Mouse (Mus musculus) right cerebral cortex, postnatal 4 days (tissue): ENCODE results near the gene Slc2a13.

Source experiments
- DNase-seq: peaks from one replicate; pipeline ENCODE4 v3.0.0-alpha.2; 2022

Slc2a13 gene

GRCm38 (mm10) chr15:91573111-91573538 lies at the start of gene Slc2a13:
TSS of gene Slc2a13 (minus strand) at chr15:91573261.
- DNase-seq, result peak; percentile 86

GRCm38 (mm10) chr15:91616016-91616415 lies 43.0 kb upstream of the Slc2a13 start:
- DNase-seq, result no peak

- DNase-seq, result no peak
Observed at GRCm38 (mm10) chr15:91615532-91615931, 42.5 kb upstream of the Slc2a13 start.

- DNase-seq, result peak; percentile 15
Observed at GRCm38 (mm10) chr15:91613981-91614665, 41.1 kb upstream of the Slc2a13 start.

- DNase-seq, result peak; percentile 77
Observed at GRCm38 (mm10) chr15:91609713-91610112, 36.7 kb upstream of the Slc2a13 start.

GRCm38 (mm10) chr15:91608811-91609210 lies 35.8 kb upstream of the Slc2a13 start:
- no peak for DNase-seq

GRCm38 (mm10) chr15:91601197-91601596 lies 28.1 kb upstream of the Slc2a13 start:
- peak; percentile 32 for DNase-seq

- DNase-seq, result no peak
Observed at GRCm38 (mm10) chr15:91597290-91597689, 24.2 kb upstream of the Slc2a13 start.

GRCm38 (mm10) chr15:91574492-91574891 lies 1.4 kb upstream of the Slc2a13 start:
- DNase-seq, result peak; percentile 96

GRCm38 (mm10) chr15:91572421-91573069 lies 516 bp downstream of the Slc2a13 start:
- peak; percentile 51 for DNase-seq

- DNase-seq, result no peak
Observed at GRCm38 (mm10) chr15:91571981-91572380, 1.1 kb downstream of the Slc2a13 start.

- no peak for DNase-seq
Observed at GRCm38 (mm10) chr15:91566784-91567183, 6.3 kb downstream of the Slc2a13 start.

GRCm38 (mm10) chr15:91565025-91565605 lies 7.9 kb downstream of the Slc2a13 start:
- no peak for DNase-seq

- no peak for DNase-seq
Observed at GRCm38 (mm10) chr15:91561728-91562127, 11.3 kb downstream of the Slc2a13 start.

GRCm38 (mm10) chr15:91555336-91555736 lies 17.7 kb downstream of the Slc2a13 start:
- no peak for DNase-seq

- DNase-seq, result no peak
Observed at GRCm38 (mm10) chr15:91548586-91549268, 24.3 kb downstream of the Slc2a13 start.

GRCm38 (mm10) chr15:91544586-91544985 lies 28.5 kb downstream of the Slc2a13 start:
- DNase-seq, result peak; percentile 21

- DNase-seq, result no peak
Observed at GRCm38 (mm10) chr15:91538439-91538838, 34.6 kb downstream of the Slc2a13 start.

- no peak for DNase-seq
Observed at GRCm38 (mm10) chr15:91526876-91527275, 46.2 kb downstream of the Slc2a13 start.

GRCm38 (mm10) chr15:91526166-91526565 lies 46.9 kb downstream of the Slc2a13 start:
- no peak for DNase-seq

GRCm38 (mm10) chr15:91524451-91524850 lies 48.6 kb downstream of the Slc2a13 start:
- DNase-seq, result no peak

GRCm38 (mm10) chr15:91503291-91503690 lies 69.8 kb downstream of the Slc2a13 start:
- DNase-seq, result no peak

GRCm38 (mm10) chr15:91502661-91503060 lies 70.4 kb downstream of the Slc2a13 start:
- no peak for DNase-seq
